Mouse (Mus musculus): ENCODE results near the gene Anks4b. TPM values are rescaled to one million over a fixed set of nuclear protein-coding genes. Genes with fewer than 3 reads are reported as not detected.

The Anks4b gene
- not detected in 2 replicates for polyA plus RNA-seq (2014; fragmentation: Nextera tagmentation; extraction: Ambion mirVana)

DNA sequence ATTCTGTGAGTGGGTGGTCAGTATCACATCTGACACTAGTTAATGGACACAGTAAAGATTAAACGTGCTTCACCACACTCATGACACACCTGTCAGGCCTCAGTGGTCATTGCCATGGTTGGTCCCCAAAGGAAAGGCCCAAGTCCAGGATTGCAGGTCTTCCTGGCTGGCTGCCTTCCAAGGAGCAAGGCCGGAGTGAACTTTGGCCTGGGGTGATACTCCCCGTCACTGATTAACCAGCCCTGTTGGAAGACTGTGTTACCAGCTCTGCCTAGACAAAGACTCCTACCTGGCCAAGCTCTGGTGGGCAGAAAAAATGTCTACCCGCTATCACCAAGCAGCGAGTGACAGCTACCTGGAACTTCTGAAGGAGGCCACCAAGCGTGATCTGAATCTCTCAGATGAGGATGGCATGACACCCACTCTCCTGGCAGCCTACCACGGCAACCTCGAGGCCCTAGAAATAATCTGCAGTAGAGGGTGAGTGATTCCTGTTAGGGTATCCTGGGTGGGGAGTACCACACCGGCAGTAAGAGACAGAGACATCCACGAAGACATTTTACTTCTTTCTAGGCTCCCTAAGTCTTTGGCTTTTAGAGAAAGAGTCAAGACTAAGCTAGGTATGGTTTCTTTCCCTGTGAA is at the start of gene Anks4b:
TSS of gene Anks4b (plus strand) at position 256 of the 642 bp plus-strand sequence.
- no peaks in the 10 kb centered on the region for H3K36me3 ChIP-seq (ENCODE audit: insufficient read depth)
- ATAC-seq (ENCODE audit: insufficient read depth) (no peak), DNase-seq (no peak)
- 79% methylated on average over 10 of the region's 10 CpGs for WGBS
- no peak within 1 kb of the TSS for H3K9ac ChIP-seq
- no peaks in the 10 kb centered on the region for H3K9me3 ChIP-seq (ENCODE audit: low read depth, low read length)
- no peak within 1 kb of the TSS for H3K4me3 ChIP-seq (ENCODE audit: low read depth, low read length)
- no peak within 1 kb of the TSS for H3K4me2 ChIP-seq
- H3K4me1 ChIP-seq (ENCODE audit: insufficient read depth): no peaks in the 10 kb centered on the region
- no peak within 1 kb of the TSS for H3K27ac ChIP-seq (ENCODE audit: low read depth)
- H3K27me3 ChIP-seq (ENCODE audit: insufficient read depth, low read length): no peaks in the 10 kb centered on the region
- no peak for TF ChIP-seq CTCF (IDR thresholded peaks at IDR 0.05; ENCODE audit: low read depth)

GRCm38 (mm10) chr7:120124844-120125243 is 48.8 kb upstream of the Anks4b start:
- WGBS: 4% methylated on average over 3 of the region's 3 CpGs

GRCm38 (mm10) chr7:120126976-120127685 is 46.5 kb upstream of the Anks4b start:
- no peak for DNase-seq

More at GRCm38 (mm10) chr7:120124844-120125243, 48.8 kb upstream of the Anks4b start:
- Histone ChIP-seq H3K9ac (no peak overlapping the region), H3K27ac (ENCODE audit: low read depth) (0 out of 2 replicates have a peak overlapping the region, but pooled peaks have one; percentile 19), H3K27me3 (ENCODE audit: insufficient read depth, low read length) (no peaks in the 10 kb centered on the region), H3K4me2 (no peak overlapping the region), H3K4me1 (ENCODE audit: insufficient read depth) (peaks cover 3% of the 10 kb centered on the region), H3K9me3 (ENCODE audit: low read depth, low read length) (no peaks in the 10 kb centered on the region), H3K4me3 (ENCODE audit: low read depth, low read length) (no peak overlapping the region), H3K36me3 (ENCODE audit: insufficient read depth) (peaks cover 10% of the 10 kb centered on the region; the same call in 1 of the 2 replicates)
- ATAC-seq (ENCODE audit: insufficient read depth): peak; percentile 93
- TF ChIP-seq CTCF (IDR thresholded peaks at IDR 0.05; ENCODE audit: low read depth): peak; percentile 91
- peak; percentile 91 for DNase-seq

DNA sequence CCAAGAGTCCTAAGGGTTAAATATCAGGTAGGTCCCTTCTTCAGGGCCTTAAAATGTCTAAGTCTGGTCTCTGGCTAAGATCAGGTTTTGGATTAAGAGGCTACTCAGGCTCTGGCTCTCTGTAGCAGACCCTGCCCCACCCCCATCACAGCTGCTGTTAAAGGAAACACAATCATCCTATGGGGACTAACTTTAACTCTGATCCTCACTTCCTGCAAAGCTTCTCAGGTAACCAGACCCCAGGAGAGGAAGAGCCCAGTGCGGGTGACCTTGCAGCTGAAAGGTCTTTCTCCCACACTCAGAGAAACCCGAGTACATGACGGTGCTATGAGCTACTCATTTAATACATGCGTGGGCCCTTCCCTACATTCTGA is 46.0 kb upstream of the Anks4b start:
- 37% methylated on average over 4 of the region's 4 CpGs for WGBS
- no peak overlapping the region for H3K9ac ChIP-seq
- H3K36me3 ChIP-seq (ENCODE audit: insufficient read depth): no peaks in the 10 kb centered on the region
- no peaks in the 10 kb centered on the region for H3K27me3 ChIP-seq (ENCODE audit: insufficient read depth, low read length)
- no peak overlapping the region for H3K4me2 ChIP-seq
- H3K27ac ChIP-seq (ENCODE audit: low read depth): no peak overlapping the region
- H3K4me3 ChIP-seq (ENCODE audit: low read depth, low read length): no peak overlapping the region
- TF ChIP-seq CTCF (IDR thresholded peaks at IDR 0.05; ENCODE audit: low read depth): no peak
- no peaks in the 10 kb centered on the region for H3K9me3 ChIP-seq (ENCODE audit: low read depth, low read length)
- H3K4me1 ChIP-seq (ENCODE audit: insufficient read depth): peaks cover 3% of the 10 kb centered on the region
- no peak for DNase-seq
- ATAC-seq (ENCODE audit: insufficient read depth): no peak

More at GRCm38 (mm10) chr7:120126976-120127685, 46.5 kb upstream of the Anks4b start:
- no peaks in the 10 kb centered on the region for H3K27me3 ChIP-seq (ENCODE audit: insufficient read depth, low read length)
- H3K4me3 ChIP-seq (ENCODE audit: low read depth, low read length): no peak overlapping the region
- H3K9ac ChIP-seq: no peak overlapping the region
- ATAC-seq (ENCODE audit: insufficient read depth): no peak
- no peaks in the 10 kb centered on the region for H3K9me3 ChIP-seq (ENCODE audit: low read depth, low read length)
- no peak overlapping the region for H3K4me2 ChIP-seq
- H3K36me3 ChIP-seq (ENCODE audit: insufficient read depth): no peaks in the 10 kb centered on the region
- H3K27ac ChIP-seq (ENCODE audit: low read depth): no peak overlapping the region
- peaks cover 3% of the 10 kb centered on the region for H3K4me1 ChIP-seq (ENCODE audit: insufficient read depth)
- 35% methylated on average over 5 of the region's 5 CpGs for WGBS
- TF ChIP-seq CTCF (IDR thresholded peaks at IDR 0.05; ENCODE audit: low read depth): no peak

- no peaks in the 10 kb centered on the region for H3K27me3 ChIP-seq (ENCODE audit: insufficient read depth, low read length)
- H3K9me3 ChIP-seq (ENCODE audit: low read depth, low read length): no peaks in the 10 kb centered on the region
- H3K27ac ChIP-seq (ENCODE audit: low read depth): no peak overlapping the region
- DNase-seq: peak; percentile 46
- H3K4me3 ChIP-seq (ENCODE audit: low read depth, low read length): no peak overlapping the region
- 0 out of 2 replicates have a peak, but pooled peaks have one; percentile 12 for ATAC-seq (ENCODE audit: insufficient read depth)
- peaks cover 3% of the 10 kb centered on the region for H3K4me1 ChIP-seq (ENCODE audit: insufficient read depth)
- H3K36me3 ChIP-seq (ENCODE audit: insufficient read depth): no peaks in the 10 kb centered on the region
- H3K9ac ChIP-seq: no peak overlapping the region
- WGBS: 56% methylated on average over 4 of the region's 4 CpGs
- H3K4me2 ChIP-seq: no peak overlapping the region
- no peak for TF ChIP-seq CTCF (IDR thresholded peaks at IDR 0.05; ENCODE audit: low read depth)
Measured at GRCm38 (mm10) chr7:120128951-120129350, 44.7 kb upstream of the Anks4b start.

DNA sequence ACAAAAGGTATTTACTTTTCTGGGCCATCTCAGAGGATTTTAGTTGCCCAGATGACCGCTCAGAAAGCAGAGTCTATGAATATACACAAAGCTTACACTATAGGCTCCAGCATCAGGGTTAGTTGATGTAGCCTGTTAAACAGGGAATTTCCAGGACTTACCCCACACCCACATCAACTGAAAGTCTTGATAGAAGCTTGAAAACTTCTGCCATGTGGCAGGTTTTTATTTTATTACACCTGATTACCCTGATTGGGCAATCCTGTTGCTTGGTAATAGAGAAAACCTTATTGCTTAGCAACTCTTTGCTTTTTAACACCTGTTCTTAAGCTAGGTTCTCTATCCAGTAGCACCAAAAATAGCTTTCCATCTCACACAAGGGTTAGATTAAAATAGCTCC is 30.9 kb upstream of the Anks4b start:
- no peak for ATAC-seq (ENCODE audit: insufficient read depth)
- TF ChIP-seq CTCF (IDR thresholded peaks at IDR 0.05; ENCODE audit: low read depth): no peak
- WGBS: 79% methylated on average over 1 of the region's 1 CpGs

DNA sequence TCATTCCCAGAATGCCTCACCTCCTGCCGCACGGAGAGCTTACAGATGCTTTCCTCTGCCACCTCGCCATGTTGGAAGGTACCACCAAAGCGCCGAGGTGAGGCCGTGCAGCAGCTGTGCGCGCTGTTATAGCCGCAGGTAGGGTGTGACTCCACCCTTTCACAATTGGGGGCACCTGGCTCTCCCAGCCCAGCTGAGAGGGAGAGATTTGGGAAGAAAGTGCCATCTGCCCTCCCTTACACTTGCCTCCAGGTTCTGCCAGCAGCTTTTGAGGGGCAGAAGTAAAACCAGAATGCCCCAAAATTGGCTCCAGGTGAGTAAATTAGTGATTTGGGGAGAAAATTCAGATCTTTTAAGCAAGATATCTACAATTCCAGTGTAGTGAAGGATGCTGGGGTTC is 28.5 kb upstream of the Anks4b start, which contains the start of gene Zp2:
TSS of gene Zp2 (minus strand) at position 101 of the 400 bp plus-strand sequence.
- Histone ChIP-seq H3K4me2 (no peak within 1 kb of the TSS), H3K9me3 (ENCODE audit: low read depth, low read length) (no peaks in the 10 kb centered on the region), H3K27ac (ENCODE audit: low read depth) (no peak within 1 kb of the TSS), H3K36me3 (ENCODE audit: insufficient read depth) (no peaks in the 10 kb centered on the region), H3K9ac (no peak within 1 kb of the TSS), H3K4me3 (ENCODE audit: low read depth, low read length) (no peak within 1 kb of the TSS), H3K4me1 (ENCODE audit: insufficient read depth) (no peaks in the 10 kb centered on the region), H3K27me3 (ENCODE audit: insufficient read depth, low read length) (no peaks in the 10 kb centered on the region)
- WGBS: 75% methylated on average over 9 of the region's 9 CpGs
- ATAC-seq (ENCODE audit: insufficient read depth): no peak
- no peak for DNase-seq
- no peak for TF ChIP-seq CTCF (IDR thresholded peaks at IDR 0.05; ENCODE audit: low read depth)

More for the DNA sequence above, 30.9 kb upstream of the Anks4b start:
- H3K36me3 ChIP-seq (ENCODE audit: insufficient read depth): no peaks in the 10 kb centered on the region
- H3K27me3 ChIP-seq (ENCODE audit: insufficient read depth, low read length): no peaks in the 10 kb centered on the region
- no peaks in the 10 kb centered on the region for H3K4me1 ChIP-seq (ENCODE audit: insufficient read depth)
- DNase-seq: no peak
- no peak overlapping the region for H3K4me2 ChIP-seq
- no peak overlapping the region for H3K4me3 ChIP-seq (ENCODE audit: low read depth, low read length)
- no peak overlapping the region for H3K27ac ChIP-seq (ENCODE audit: low read depth)
- no peaks in the 10 kb centered on the region for H3K9me3 ChIP-seq (ENCODE audit: low read depth, low read length)
- H3K9ac ChIP-seq: no peak overlapping the region
